Mouse (Mus musculus) C2C12 (cell line): Measurements from ENCODE around the gene Ccnl1.

Source experiments
- CTCF ChIP-seq: IDR thresholded peaks from one replicate; pipeline ENCODE4 v1.5.1; 2011; ENCODE audit not compliant: control insufficient read depth, insufficient read depth, insufficient read length
- MAX ChIP-seq: IDR thresholded peaks from one replicate; pipeline ENCODE4 v1.6.1; 2011; ENCODE audit warnings: mild to moderate bottlenecking, control low read depth
- USF1 ChIP-seq: IDR thresholded peaks from one replicate; pipeline ENCODE4 v1.6.1; 2011; ENCODE audit warnings: low read depth, mild to moderate bottlenecking, control low read depth, moderate library complexity

- TF ChIP-seq CTCF (no peak), MAX (no peak), USF1 (no peak)
Observed at GRCm38 (mm10) chr3:65943453-65943852, 14.6 kb downstream of the Ccnl1 start.
